Mouse (Mus musculus): ENCODE measurements at regions not wholly inside any gene's neighbourhood (a gene's known extent, or its start where the extent isn't known, plus 50 kb on each side); places are given as distances from the start of the nearest gene placed in this dataset.

DNA sequence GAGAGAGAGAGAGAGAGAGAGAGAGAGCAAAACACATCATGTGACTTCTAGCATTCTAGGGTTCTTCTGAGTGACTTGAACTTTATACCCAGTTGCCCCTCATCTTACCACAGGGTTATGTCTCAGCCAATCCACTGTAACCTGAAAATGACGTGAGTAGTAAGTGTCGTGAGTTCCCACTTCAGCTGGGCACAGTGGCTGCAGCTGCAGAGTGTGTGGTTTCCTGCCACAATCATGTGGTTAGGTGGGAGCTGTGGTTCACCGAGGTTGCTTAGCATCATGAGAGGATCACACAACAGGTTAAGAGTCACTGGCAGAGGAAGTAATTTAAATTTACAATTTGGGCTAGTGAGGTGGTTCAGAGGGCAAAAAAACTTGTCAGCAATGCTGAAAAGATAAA, 253.1 kb upstream of the Xylt1 start:
- no peak for ATAC-seq (ENCODE audit: insufficient number of reproducible peaks, low FRiP score, low TSS enrichment, low read depth)

DNA sequence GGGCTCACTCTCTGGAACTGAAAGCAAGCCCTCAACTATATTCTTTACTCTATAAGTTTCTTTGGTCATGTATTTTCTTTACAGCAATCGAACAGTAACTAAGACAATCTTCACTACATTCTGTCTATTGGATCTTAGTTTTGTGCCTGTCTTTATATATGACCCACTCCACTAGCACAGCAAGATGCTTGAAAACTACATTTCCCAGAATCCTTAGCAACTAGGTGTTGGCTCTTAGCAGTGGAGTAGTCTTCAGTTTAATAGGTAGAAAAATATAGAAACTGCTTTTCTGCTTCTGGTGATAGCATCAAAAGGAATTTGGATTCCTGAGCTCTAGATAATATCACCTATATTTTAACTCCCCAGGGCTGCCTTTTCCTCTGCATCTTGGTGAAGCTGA, 245.9 kb upstream of the Xylt1 start:
- no peaks in the 10 kb centered on the region for H3K36me3 ChIP-seq
- no peak overlapping the region for H3K27ac ChIP-seq (replicated peaks)
- no peak overlapping the region for H3K4me2 ChIP-seq (replicated peaks)
- no peak overlapping the region for H3K4me3 ChIP-seq (replicated peaks)
- H3K27me3 ChIP-seq: no peaks in the 10 kb centered on the region
- H3K4me1 ChIP-seq: peaks cover 6% of the 10 kb centered on the region; the same call in 1 of the 2 replicates
- H3K9me3 ChIP-seq (replicated peaks): no peaks in the 10 kb centered on the region
- no peak for ATAC-seq (ENCODE audit: insufficient number of reproducible peaks, low FRiP score, low TSS enrichment, low read depth)
- 80% methylated on average over 1 of the region's 1 CpGs for WGBS
- H3K9ac ChIP-seq: no peak overlapping the region

More for the DNA sequence above, 253.1 kb upstream of the Xylt1 start:
- H3K4me1 ChIP-seq: no peaks in the 10 kb centered on the region
- H3K36me3 ChIP-seq: no peaks in the 10 kb centered on the region
- no peak overlapping the region for H3K4me3 ChIP-seq (replicated peaks)
- no peaks in the 10 kb centered on the region for H3K9me3 ChIP-seq (replicated peaks)
- H3K27me3 ChIP-seq: no peaks in the 10 kb centered on the region
- 51% methylated on average over 3 of the region's 3 CpGs for WGBS
- H3K9ac ChIP-seq: no peak overlapping the region
- no peak overlapping the region for H3K27ac ChIP-seq (replicated peaks)
- no peak overlapping the region for H3K4me2 ChIP-seq (replicated peaks)

DNA sequence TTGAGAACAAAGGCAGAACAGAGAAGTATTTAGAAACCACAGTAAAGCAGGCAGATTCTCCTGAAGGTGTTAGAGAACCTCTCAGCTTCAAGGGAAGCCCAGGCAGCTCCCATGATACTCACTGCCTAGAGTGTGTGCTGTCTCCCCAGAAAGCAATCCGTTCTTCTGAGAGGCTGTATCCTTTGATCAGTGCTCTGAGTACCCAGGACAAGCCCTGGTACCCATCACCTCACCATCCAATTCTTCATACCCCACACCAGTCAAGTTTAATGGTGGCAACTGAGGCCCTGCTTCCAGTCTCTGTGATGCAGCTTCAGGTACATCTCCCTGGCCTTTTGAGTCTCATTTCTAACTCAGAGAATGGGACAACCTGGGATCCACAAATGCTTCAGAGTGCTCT, 242.1 kb upstream of the Xylt1 start:
- Histone ChIP-seq H3K9ac (no peak overlapping the region), H3K36me3 (no peaks in the 10 kb centered on the region), H3K4me1 (peaks cover 6% of the 10 kb centered on the region; the same call in 1 of the 2 replicates), H3K9me3 (replicated peaks) (no peaks in the 10 kb centered on the region), H3K27ac (replicated peaks) (no peak overlapping the region), H3K4me2 (replicated peaks) (no peak overlapping the region), H3K27me3 (no peaks in the 10 kb centered on the region), H3K4me3 (replicated peaks) (no peak overlapping the region)
- 48% methylated on average over 1 of the region's 1 CpGs for WGBS
- ATAC-seq (ENCODE audit: insufficient number of reproducible peaks, low FRiP score, low TSS enrichment, low read depth): no peak

GRCm38 (mm10) chr7:117139245-117139970, 241.4 kb upstream of the Xylt1 start:
- no peak for ATAC-seq (ENCODE audit: insufficient number of reproducible peaks, low FRiP score, low TSS enrichment, low read depth)
- no peak overlapping the region for H3K27ac ChIP-seq (replicated peaks)
- 22% methylated on average over 5 of the region's 5 CpGs for WGBS
- no peaks in the 10 kb centered on the region for H3K9me3 ChIP-seq (replicated peaks)
- H3K36me3 ChIP-seq: no peaks in the 10 kb centered on the region
- no peak overlapping the region for H3K4me3 ChIP-seq (replicated peaks)
- no peak overlapping the region for H3K9ac ChIP-seq
- H3K4me1 ChIP-seq: peaks cover 6% of the 10 kb centered on the region; the same call in 1 of the 2 replicates
- no peaks in the 10 kb centered on the region for H3K27me3 ChIP-seq
- H3K4me2 ChIP-seq (replicated peaks): no peak overlapping the region

DNA sequence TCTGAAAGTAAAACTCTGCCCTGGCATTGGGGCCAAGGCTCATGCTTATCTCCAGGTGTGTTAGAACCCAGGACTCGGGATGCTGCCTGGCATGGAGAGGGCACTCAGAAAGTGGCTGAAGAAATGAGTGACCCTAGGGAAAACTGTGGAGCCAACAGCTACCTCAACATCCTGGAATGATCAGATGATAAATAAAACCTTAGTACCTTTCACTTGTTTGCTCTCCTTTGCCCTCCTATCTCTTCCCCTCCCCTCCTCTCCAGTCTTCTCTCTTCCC, 240.9 kb upstream of the Xylt1 start:
- Histone ChIP-seq H3K4me1 (peaks cover 6% of the 10 kb centered on the region; the same call in 1 of the 2 replicates), H3K27me3 (no peaks in the 10 kb centered on the region), H3K4me2 (replicated peaks) (no peak overlapping the region), H3K9me3 (replicated peaks) (no peaks in the 10 kb centered on the region), H3K27ac (replicated peaks) (no peak overlapping the region), H3K9ac (no peak overlapping the region), H3K4me3 (replicated peaks) (no peak overlapping the region), H3K36me3 (no peaks in the 10 kb centered on the region)
- no peak for ATAC-seq (ENCODE audit: insufficient number of reproducible peaks, low FRiP score, low TSS enrichment, low read depth)
- WGBS: 50% methylated on average over 1 of the region's 1 CpGs

DNA sequence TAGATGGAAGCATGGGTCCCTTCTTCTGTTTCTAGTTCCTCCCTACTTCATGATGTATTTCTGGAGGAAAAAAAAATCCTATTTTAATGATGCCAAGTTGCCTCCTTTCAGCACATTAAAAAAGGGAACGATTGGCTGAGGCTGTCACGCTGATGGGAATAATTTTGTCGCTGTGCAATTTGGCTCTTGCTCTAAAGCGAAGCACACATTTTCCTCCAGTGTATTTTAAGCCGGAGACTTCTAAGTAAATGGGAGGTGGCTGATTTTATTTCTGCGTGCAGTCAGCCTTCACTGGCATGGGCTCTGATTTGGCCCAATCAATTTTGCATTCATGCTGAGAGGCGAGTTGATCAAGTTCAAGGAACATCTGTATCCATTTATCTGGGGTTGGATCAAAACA, 234.0 kb upstream of the Xylt1 start:
- H3K9me3 ChIP-seq (replicated peaks): no peaks in the 10 kb centered on the region
- 38% methylated on average over 7 of the region's 7 CpGs for WGBS
- H3K36me3 ChIP-seq: no peaks in the 10 kb centered on the region
- H3K4me2 ChIP-seq (replicated peaks): no peak overlapping the region
- H3K4me1 ChIP-seq: no peaks in the 10 kb centered on the region
- no peak overlapping the region for H3K4me3 ChIP-seq (replicated peaks)
- no peak overlapping the region for H3K9ac ChIP-seq
- H3K27me3 ChIP-seq: no peaks in the 10 kb centered on the region
- H3K27ac ChIP-seq (replicated peaks): 0 out of 2 replicates have a peak overlapping the region, but pooled peaks have one; percentile 22
- no peak for ATAC-seq (ENCODE audit: insufficient number of reproducible peaks, low FRiP score, low TSS enrichment, low read depth)

- Histone ChIP-seq H3K4me1 (no peaks in the 10 kb centered on the region), H3K9ac (no peak overlapping the region), H3K4me3 (replicated peaks) (no peak overlapping the region), H3K27ac (replicated peaks) (no peak overlapping the region), H3K27me3 (no peaks in the 10 kb centered on the region), H3K4me2 (replicated peaks) (no peak overlapping the region), H3K9me3 (replicated peaks) (no peaks in the 10 kb centered on the region), H3K36me3 (no peaks in the 10 kb centered on the region)
- no peak for ATAC-seq (ENCODE audit: insufficient number of reproducible peaks, low FRiP score, low TSS enrichment, low read depth)
- 43% methylated on average over 8 of the region's 8 CpGs for WGBS
These were observed 230.4 kb upstream of the Xylt1 start for GRCm38 (mm10) chr7:117150355-117150754.

DNA sequence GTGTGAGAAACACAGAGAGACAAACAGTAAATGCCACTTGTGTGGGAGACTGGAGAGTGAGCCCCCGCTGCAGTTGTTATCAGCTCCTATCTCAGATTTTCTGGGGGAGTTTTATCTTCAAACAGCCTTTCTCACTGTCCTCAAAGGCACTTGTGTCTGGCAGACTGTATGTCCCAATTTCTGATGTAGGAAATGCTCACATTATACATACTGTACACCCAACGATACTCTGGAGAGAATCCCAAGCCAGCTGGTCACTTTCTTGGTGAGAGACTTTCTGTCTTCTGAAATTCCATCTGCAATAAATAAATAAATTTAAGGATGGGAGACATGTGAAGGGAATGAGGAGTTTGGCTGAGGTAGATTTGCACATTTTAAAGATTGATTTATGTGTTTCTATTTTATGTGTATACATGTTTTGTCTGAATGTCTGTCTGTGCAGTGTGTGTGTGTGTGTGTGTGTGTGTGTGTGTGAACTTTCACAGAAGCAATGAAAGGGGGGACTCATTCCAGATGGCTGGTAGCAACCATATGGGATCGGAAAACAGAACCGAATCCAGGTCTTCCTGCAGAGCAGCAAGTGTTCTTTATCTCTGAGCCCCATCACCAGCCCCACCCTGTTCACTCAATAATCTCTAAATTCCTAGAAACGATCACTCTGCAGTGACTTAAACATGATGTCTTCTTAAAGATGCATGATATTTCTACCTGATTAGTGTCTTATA, 226.8 kb upstream of the Xylt1 start:
- no peak overlapping the region for H3K4me2 ChIP-seq (replicated peaks)
- no peak overlapping the region for H3K9ac ChIP-seq
- no peak overlapping the region for H3K27ac ChIP-seq (replicated peaks)
- no peaks in the 10 kb centered on the region for H3K4me1 ChIP-seq
- H3K27me3 ChIP-seq: no peaks in the 10 kb centered on the region
- no peak overlapping the region for H3K4me3 ChIP-seq (replicated peaks)
- 58% methylated on average over 5 of the region's 5 CpGs for WGBS
- H3K36me3 ChIP-seq: no peaks in the 10 kb centered on the region
- no peaks in the 10 kb centered on the region for H3K9me3 ChIP-seq (replicated peaks)
- no peak for ATAC-seq (ENCODE audit: insufficient number of reproducible peaks, low FRiP score, low TSS enrichment, low read depth)

GRCm38 (mm10) chr7:117161193-117161908, 219.4 kb upstream of the Xylt1 start:
- H3K4me2 ChIP-seq (replicated peaks): no peak overlapping the region
- WGBS: 57% methylated on average over 3 of the region's 3 CpGs
- H3K27ac ChIP-seq (replicated peaks): no peak overlapping the region
- no peaks in the 10 kb centered on the region for H3K9me3 ChIP-seq (replicated peaks)
- ATAC-seq (ENCODE audit: insufficient number of reproducible peaks, low FRiP score, low TSS enrichment, low read depth): no peak; the same call in 1 of the 2 replicates
- H3K4me1 ChIP-seq: no peaks in the 10 kb centered on the region
- no peak overlapping the region for H3K4me3 ChIP-seq (replicated peaks)
- H3K9ac ChIP-seq: no peak overlapping the region
- H3K36me3 ChIP-seq: no peaks in the 10 kb centered on the region
- H3K27me3 ChIP-seq: no peaks in the 10 kb centered on the region

- whole genome bisulfite sequencing: 64% methylated on average over 8 of the region's 8 CpGs
These were observed 205.9 kb upstream of the Xylt1 start for GRCm38 (mm10) chr7:117174811-117175422.

DNA sequence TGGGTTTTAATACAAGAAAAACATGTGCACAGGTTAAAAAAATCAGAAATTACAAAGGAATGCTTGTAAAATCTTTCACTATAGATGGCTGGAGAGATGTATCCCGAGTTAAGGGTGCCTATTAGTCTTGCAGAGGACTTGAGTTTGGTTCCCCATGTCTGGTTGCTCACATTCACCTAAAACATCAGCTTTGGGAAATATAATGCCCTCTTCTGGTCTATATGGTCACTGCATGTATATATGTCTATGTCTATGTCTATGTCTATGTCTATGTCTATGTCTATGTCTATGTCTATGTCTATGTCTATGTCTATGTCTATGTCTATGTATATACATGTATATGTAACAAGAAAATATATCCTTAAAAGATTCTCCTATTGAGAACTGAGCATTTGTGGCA, 196.8 kb upstream of the Xylt1 start:
- no peak overlapping the region for H3K4me2 ChIP-seq (replicated peaks)
- no peaks in the 10 kb centered on the region for H3K4me1 ChIP-seq
- H3K9me3 ChIP-seq (replicated peaks): no peaks in the 10 kb centered on the region
- H3K9ac ChIP-seq: no peak overlapping the region
- no peaks in the 10 kb centered on the region for H3K27me3 ChIP-seq
- H3K4me3 ChIP-seq (replicated peaks): no peak overlapping the region
- H3K27ac ChIP-seq (replicated peaks): no peak overlapping the region
- ATAC-seq (ENCODE audit: insufficient number of reproducible peaks, low FRiP score, low TSS enrichment, low read depth): no peak
- H3K36me3 ChIP-seq: no peaks in the 10 kb centered on the region
- 38% methylated on average over 1 of the region's 1 CpGs for WGBS

More at GRCm38 (mm10) chr7:117174811-117175422, 205.9 kb upstream of the Xylt1 start:
- H3K4me1 ChIP-seq: no peaks in the 10 kb centered on the region
- H3K9me3 ChIP-seq (replicated peaks): no peaks in the 10 kb centered on the region
- no peaks in the 10 kb centered on the region for H3K27me3 ChIP-seq
- no peak overlapping the region for H3K4me3 ChIP-seq (replicated peaks)
- ATAC-seq (ENCODE audit: insufficient number of reproducible peaks, low FRiP score, low TSS enrichment, low read depth): no peak
- H3K36me3 ChIP-seq: no peaks in the 10 kb centered on the region
- H3K4me2 ChIP-seq (replicated peaks): no peak overlapping the region
- H3K27ac ChIP-seq (replicated peaks): no peak overlapping the region
- H3K9ac ChIP-seq: no peak overlapping the region

Measured in embryonic facial prominence, embryonic 15.5 days (tissue).